Mouse (Mus musculus): ENCODE measurements around the gene Pum2.

GRCm38 (mm10) chr12:8657629-8658366, 16.1 kb upstream of the Pum2 start:
- TF ChIP-seq CTCF (conservative IDR thresholded peaks at IDR 0.05; ENCODE audit: low read length) = no peak
- TF ChIP-seq POU5F1 (IDR thresholded peaks at IDR 0.05; ENCODE audit: borderline replicate concordance, low read length) = no peak
- TF ChIP-seq NANOG (IDR thresholded peaks at IDR 0.05; ENCODE audit: borderline replicate concordance, low read length) = no peak
